Mouse (Mus musculus): Measurements from ENCODE around the gene Bola1.
"Not testable (repeated sequence)": the region's sequence is repeated elsewhere in the genome, so short reads cannot be mapped to it uniquely, and the experiment has no call there.

The Bola1 gene

DNA sequence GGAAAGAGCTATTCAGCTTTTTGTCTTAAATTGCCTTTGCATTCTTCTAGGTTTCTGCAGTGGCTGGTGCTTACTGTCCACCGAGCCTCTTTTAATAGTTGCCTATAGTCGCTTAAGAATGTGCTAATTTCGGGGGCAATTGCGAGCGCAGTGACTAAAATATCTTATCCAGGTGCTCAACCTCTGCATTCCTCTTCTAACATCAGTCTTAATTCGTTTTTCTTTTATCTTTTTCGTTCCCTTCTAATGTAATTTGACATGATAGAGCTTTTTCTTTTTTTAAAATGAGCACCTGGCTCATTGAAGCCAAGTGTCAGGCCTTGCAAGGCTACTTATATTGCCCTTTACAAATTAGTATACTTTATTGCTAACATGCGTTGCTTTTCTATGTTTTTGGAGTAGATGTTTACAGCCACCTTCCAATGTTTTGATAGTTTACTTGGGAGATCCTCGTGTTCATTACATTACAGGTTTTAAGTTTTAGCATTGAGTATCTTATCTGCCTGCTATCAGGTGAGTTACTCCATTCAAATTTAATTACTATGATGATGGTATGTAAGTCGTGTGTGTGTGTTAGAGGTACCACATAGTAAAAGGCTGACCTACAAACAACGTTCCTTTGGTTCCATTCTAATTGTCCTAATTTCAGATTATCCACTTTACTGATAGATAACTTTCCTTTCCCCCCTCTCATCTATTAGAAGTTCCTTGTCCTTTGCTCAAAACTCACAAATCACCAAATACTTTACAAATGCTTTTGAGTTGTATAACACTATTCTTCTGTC, 28.0 kb upstream of the Bola1 start:
- DNase-seq (ENCODE audit: low read depth, low spot score) = no peak

DNA sequence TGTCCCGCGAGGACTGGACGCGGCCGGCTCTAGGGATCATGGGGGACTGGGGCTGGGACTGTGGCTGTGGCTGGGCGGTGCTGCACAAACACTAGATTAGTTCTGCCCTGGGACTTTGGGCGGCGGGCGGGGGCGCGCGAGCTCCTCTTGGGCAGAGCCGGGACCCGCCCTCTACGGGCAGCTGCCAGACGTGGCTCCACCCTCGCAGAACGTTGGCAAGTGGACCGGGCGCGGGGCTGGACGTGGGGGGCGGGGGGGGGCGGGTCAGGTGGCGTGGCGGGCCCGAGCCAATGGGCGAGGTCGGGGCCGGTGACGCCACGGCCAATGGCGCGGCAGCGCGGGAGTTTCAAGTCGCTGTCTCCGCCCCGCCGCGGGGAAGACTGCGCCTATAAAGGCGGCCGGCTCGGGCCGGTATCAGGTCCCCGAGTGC, 26.9 kb upstream of the Bola1 start, which contains the start of gene Hist2h3c1:
Gene Hist2h3c1, plus strand, starts transcription at position 259 of the 430 bp plus-strand sequence.
- DNase-seq (ENCODE audit: low read depth, low spot score) = not testable (repeated sequence)

DNA sequence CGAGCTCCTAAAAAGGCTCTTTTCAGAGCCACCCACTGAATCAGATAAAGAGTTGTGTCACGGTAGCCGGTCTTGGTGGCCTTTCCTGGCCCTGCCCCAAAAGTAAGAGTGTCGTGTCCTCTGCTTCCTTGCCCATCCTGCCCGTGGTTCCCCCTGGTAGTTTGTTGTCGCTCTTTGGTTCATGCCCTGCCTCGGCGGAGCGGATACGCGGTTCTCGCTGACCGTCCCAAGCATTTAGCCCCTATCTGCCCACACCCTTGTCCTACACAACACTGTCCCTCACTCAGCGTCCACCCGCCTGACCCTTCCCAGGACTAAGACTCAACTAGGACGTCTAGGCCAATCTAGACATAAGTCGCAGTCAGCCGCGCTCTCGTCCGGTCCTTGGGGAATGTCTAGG, 26.5 kb upstream of the Bola1 start:
- not testable (repeated sequence) for DNase-seq (ENCODE audit: low read depth, low spot score)

DNA sequence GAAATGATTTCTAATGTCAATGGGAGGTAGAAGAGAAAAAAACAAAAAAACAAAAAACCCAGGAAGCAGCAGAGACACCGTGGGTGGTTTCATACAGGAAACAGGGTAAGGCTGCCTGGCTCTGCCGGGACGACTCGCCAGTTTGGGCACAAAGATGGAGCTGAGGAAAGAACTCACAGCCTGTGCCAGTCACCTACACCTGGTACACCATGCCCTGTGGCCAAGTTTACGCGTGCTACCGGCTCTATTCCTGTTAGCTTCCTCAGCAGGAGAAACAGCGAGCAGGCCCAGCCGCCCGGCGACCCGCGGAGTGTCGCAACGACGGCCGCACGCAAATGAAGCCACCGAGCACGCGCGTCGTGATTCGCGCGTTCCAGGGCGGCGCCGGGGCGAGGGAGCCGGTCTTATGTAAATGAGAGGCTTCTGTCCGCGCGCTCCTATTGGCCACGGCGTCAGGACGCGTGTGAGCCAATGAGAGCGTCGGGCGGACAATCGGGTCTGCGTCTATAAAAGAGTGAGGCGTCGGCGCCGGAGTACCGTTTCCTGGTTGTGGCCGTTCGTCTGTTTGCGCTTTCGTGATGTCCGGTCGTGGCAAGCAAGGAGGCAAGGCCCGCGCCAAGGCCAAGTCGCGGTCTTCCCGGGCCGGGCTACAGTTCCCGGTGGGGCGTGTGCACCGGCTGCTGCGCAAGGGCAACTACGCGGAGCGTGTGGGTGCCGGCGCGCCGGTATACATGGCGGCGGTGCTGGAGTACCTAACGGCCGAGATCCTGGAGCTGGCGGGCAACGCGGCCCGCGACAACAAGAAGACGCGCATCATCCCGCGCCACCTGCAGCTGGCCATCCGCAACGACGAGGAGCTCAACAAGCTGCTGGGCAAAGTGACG, 25.7 kb upstream of the Bola1 start, which contains the start of gene Hist2h2aa1:
Gene Hist2h2aa1, plus strand, starts transcription at position 495 of the 884 bp plus-strand sequence.
- DNase-seq (ENCODE audit: low read depth, low spot score) = not testable (repeated sequence)

DNA sequence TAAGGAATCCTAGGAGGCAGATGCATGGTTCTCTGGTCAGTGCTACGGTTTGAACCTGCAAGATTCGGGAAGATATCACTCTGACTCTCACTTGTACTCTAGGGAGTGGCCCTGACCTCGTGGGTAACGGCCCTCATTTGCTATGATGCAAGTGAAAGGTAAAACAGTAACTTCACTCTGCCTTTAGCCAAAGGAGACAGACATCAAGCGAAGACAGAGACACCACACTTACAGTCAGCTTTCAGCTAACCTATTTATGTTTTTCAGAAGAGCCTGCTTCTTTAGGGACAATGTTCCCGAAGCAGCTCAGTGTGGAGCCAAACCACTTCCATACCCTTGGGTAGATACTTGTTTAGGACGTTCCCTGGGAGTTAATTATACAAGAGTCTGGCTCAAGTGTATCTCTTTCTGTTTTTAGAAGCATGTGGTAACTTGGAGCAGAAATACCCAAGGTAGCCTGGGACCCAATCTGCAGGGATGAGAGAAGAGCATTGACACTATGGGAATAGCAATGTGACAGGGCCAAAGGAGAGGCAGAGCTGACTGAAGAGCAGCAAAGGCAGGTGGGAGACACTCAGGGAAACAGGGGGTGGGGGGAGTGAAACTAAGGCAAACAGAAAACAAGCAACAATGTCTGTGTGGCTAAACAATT, 24.5 kb upstream of the Bola1 start:
- DNase-seq (ENCODE audit: low read depth, low spot score) = no peak

DNA sequence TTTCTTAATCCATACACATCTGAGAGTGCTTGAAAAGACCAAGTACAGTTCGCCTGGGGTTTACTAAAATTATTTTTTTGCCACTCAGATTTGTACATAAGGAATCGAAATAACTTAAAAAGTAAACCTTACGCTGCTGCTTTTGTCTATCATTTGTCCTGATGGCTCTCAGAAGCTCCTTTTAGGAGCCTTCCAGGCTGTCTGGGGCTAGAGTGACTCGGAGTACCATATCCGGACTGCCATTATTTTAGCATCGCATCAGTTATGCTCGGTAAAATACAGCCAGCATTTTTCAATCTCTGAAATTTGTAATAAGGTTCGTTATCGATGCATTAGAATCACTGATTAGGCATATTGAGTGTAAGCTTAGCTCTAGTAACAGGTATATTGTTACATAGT, 21.3 kb upstream of the Bola1 start:
- DNase-seq (ENCODE audit: low read depth, low spot score) = no peak

DNA sequence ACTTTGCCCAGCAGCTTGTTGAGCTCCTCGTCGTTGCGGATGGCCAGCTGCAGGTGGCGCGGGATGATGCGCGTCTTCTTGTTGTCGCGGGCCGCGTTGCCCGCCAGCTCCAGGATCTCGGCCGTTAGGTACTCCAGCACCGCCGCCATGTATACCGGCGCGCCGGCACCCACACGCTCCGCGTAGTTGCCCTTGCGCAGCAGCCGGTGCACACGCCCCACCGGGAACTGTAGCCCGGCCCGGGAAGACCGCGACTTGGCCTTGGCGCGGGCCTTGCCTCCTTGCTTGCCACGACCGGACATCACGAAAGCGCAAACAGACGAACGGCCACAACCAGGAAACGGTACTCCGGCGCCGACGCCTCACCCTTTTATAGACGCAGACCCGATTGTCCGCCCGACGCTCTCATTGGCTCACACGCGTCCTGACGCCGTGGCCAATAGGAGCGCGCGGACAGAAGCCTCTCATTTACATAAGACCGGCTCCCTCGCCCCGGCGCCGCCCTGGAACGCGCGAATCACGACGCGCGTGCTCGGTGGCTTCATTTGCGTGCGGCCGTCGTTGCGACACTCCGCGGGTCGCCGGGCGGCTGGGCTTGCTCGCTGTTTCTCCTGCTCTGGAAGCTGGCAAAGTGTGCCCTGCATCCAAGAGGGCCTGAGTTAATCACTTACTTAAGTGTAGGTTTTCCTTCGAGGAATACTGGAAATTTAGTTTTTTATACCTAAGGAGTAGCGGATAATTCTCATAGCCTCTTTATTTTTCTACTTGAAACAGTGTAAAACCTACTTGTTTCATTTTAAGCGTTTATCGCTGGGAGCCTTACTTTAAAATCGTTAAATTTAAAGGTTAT, 20.7 kb upstream of the Bola1 start, which contains the start of gene Hist2h2aa2:
Gene Hist2h2aa2, minus strand, starts transcription at position 328 of the 850 bp plus-strand sequence.
- not testable (repeated sequence) for DNase-seq (ENCODE audit: low read depth, low spot score)

DNA sequence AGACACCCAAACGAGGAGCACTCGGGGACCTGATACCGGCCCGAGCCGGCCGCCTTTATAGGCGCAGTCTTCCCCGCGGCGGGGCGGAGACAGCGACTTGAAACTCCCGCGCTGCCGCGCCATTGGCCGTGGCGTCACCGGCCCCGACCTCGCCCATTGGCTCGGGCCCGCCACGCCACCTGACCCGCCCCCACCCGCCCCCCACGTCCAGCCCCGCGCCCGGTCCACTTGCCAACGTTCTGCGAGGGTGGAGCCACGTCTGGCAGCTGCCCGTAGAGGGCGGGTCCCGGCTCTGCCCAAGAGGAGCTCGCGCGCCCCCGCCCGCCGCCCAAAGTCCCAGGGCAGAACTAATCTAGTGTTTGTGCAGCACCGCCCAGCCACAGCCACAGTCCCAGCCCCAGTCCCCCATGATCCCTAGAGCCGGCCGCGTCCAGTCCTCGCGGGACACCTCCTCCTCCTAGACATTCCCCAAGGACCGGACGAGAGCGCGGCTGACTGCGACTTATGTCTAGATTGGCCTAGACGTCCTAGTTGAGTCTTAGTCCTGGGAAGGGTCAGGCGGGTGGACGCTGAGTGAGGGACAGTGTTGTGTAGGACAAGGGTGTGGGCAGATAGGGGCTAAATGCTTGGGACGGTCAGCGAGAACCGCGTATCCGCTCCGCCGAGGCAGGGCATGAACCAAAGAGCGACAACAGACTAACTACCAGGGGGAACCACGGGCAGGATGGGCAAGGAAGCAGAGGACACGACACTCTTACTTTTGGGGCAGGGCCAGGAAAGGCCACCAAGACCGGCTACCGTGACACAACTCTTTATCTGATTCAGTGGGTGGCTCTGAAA, 19.7 kb upstream of the Bola1 start, which contains the start of gene Hist2h3c2:
Gene Hist2h3c2, minus strand, starts transcription at position 174 of the 840 bp plus-strand sequence.
- not testable (repeated sequence) for DNase-seq (ENCODE audit: low read depth, low spot score)

DNA sequence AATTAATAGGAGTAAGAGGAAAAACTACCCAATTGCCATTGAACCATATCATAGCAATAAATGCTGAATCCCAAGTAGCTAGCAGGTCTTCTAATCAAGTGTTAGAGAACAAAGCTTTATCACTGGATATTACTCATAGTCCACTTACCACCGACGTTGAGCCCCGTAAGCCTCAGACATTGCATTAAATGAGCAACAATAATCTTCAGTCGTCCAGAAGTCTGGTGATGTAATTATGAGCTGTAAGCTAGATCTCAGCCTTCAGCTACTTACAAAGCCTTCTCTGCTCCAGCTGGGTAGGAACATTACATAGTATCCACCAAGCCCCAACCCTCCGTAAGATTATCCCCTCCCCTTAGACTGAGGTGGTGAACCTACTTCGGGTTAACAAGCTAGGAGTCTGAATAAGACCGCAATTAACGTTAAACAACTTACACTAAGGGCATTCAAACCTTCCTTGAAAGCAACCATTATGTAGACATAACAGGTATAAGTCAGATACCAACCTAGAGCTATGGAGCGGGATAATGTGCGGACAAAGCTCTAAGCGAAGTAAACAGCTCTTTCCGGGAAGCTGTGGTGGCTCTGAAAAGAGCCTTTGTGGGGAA, 18.5 kb upstream of the Bola1 start:
- no peak for DNase-seq (ENCODE audit: low read depth, low spot score)

DNA sequence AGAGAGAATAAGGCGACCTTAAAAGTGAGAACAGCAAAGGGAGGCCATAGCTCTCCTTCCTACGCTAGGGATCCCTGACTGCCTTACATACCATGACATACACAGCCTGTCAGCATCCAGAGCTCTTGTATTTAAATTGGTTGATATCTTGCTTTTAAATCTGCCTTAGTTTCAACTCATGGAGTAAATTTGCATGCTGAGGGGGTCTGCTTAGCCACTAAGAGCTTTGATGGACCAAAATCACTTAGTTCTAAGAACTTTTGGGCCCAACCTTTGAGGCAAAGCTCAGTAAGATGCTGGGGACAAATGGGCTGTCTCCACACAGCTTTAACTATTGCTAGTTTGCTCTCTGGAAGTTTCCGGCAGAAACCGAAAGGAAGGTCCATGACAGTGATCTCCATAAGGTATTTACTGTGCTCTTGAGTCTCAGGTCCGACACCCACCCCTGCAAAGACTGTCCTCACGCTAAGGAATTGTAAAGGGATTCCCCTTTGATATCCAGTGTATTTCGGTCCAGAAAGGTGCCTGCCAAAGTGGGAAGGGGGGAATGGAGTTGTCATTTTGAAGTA, 17.9 kb upstream of the Bola1 start:
- DNase-seq (ENCODE audit: low read depth, low spot score) = no peak

DNA sequence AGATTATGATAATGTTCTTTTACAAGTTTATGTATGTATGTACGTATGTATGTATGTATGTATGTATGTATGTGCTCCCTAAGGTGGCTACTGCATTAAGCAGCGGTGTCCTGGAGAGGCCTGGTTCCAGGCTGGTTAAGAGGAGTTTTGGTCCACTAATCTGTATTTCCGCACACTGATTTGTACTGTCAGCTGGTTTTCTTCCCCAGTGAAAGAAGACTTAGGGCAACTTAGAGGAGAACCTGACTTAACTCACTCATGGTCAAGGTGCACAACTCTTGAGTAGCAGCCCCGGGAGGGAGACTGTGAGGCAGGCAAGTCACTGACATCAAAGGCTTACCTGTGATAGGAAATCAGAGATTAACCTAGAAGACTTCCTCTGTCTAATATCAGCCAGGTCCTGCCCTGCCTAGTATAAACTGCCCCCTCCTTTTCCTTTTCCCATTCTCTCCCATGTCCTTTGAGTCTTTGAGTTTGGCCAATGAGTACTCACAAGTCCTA, 17.4 kb upstream of the Bola1 start:
- DNase-seq (ENCODE audit: low read depth, low spot score) = no peak

DNA sequence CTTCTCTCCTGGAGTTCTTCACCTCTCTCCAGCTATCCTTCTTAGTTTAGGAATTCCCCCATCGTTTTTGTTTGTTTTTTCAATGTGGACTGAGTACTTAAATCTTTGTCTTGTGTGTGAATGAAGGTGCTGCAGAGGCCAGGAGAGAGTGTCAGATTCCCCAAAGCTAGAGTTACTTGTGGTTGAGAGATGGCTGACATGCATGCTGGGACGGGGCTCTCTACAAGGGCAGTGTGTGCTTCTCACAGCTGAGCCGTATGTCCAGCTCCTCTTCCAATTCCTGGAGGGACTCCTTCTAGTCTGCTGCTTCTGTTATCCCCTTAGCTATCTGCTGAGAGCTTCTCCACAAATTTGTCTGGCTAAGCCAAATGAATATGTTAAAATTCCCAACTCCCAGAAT, 16.3 kb upstream of the Bola1 start:
- no peak for DNase-seq (ENCODE audit: low read depth, low spot score)

DNA sequence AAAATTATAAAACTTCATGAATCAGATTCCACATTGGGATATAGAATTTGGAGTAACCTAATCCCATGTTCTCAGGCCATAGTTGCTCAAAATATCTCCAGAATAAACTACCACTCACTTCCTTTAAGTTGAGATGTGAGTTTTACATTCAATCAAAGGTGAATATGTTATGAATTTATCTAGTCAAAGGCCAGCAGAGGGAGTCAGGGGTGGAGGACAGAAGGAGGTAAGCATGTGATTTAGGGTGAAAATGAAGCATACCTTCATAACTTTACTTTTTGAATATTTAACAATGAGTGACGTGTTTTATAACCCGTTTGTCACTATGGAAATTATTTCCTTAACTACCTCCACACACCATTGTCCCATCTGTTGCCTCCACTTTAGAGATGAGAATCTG, 15.4 kb upstream of the Bola1 start:
- no peak for DNase-seq (ENCODE audit: low read depth, low spot score)

DNA sequence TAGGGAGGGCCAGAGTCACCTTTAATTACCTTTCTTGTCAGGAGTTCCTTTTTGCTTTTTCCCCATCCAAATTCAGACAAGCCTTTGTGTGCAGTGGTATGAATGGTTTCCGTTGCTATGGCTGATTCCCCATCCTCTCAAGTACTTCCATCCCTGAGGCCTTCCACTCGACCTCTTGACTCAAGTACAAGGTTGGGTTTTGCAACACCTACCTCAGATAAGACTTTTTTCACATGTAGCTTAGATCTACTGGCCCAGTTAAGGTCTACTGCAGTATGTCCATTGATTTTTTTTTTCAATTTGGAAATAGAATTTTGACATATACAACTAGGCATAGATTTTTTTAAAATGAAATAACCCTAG, 12.2 kb upstream of the Bola1 start:
- DNase-seq (ENCODE audit: low read depth, low spot score) = no peak

DNA sequence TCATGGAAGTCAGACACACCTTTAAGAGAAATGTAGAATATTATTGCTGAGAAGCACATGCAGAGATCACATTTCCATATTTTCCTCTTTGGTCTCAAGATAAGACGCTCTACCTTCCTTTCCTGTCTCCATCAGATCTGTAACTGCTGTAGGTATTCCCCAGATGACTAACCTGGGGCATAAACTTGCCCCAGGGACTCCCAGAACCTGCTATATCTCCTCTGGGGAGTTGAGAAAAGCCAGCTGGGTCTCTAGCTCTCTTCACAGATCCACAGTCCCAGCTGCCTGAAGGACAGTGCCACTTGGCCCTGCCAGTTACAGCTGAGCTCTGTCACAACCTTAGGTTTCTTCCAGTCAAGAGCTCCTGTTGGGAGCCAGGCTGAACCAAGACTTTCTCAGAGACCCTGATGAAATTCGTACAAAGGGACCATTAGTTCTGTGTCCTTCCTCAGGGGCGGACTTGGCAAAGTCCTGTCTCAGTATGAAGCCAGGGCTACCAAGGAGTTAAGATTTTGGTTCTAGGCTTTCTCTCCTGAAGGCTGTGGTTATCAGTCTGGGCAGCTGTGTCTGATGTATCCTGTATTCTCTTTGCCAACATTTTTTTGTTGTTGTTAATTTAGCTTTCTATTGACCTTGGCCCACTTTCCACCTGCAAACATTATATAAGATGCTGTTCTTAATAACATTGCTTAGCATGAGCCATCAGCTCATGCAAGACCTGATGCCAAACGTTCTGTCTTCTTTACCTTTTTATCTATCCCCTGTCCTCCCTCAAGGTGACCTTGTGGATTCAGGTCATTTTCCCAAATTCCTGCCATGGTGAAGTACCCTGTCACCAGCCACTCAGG, 11.6 kb upstream of the Bola1 start:
- no peak for DNase-seq (ENCODE audit: low read depth, low spot score)

DNA sequence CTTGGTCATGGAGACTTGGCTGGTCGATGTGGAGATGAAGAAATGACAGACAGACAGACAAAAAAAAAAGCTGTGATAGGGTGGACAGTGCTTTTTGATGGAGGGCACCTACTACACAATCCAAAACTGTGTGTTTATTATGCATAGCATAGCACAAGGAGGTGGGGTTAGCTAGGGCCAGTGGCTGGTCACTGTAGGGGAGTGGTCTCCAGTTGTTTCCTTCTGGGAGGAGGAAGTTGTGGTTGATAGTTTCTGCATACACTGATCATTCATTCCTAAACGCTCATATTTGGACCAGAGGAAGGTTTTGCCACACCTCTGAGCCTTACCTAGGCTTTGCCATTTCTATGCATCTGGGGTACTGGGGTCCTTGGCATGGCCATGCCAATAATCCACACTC, 10.9 kb upstream of the Bola1 start:
- no peak for DNase-seq (ENCODE audit: low read depth, low spot score)

DNA sequence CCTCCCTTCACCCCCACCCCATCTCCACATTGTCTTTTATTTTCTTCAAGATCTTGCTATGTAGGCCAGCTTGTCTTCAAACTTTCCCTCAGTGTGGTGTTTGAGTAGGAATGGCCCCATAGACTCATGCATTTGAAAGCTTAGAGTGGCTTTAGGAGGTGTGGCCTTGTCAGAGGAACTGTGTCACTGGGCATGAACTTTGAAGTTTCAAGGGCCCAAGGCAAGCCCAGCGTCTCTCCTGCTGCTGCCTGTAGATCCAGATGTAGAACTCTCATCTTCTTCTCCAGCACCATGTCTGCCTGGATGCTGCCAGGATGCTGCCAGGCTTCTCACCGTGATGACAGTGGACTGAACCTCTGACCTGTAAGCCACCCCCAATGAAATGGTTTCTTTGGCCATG, 9.3 kb upstream of the Bola1 start:
- no peak for DNase-seq (ENCODE audit: low read depth, low spot score)

All from brain, embryonic 18.5 days (tissue).